Mouse (Mus musculus) cerebellum, adult (tissue): ENCODE measurements around the gene Ncapd3.

Source experiments
- ATAC-seq: cut with Nextera tagmentation; 2 replicates; pipeline ENCODE4 v1.9.2; 2017; ENCODE audit warnings: mild to moderate bottlenecking, moderate library complexity, mixed read lengths; ENCODE audit not compliant: insufficient number of reproducible peaks, low FRiP score, low TSS enrichment

Gene Ncapd3

DNA sequence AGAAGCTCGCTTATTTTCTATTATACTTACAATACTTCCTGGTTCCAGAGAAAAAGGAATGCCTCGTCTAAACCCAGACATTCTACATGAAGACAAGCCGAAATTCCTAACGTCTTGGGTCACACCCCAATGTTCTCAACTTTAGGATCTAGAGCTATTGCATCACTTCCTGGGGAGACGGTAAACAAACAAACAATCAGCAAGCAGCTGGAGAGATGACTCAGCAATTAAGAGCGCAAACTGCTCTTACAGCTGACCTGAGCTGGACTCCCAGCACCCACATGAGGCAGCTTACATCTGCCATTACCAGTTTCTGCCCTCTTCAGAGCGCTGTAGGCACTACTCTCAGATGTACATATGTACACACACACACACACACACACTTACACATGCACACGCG lies 91.3 kb downstream of the Ncapd3 start:
- no peak for ATAC-seq

GRCm38 (mm10) chr9:27122076-27122475 lies 92.1 kb downstream of the Ncapd3 start:
- no peak for ATAC-seq

DNA sequence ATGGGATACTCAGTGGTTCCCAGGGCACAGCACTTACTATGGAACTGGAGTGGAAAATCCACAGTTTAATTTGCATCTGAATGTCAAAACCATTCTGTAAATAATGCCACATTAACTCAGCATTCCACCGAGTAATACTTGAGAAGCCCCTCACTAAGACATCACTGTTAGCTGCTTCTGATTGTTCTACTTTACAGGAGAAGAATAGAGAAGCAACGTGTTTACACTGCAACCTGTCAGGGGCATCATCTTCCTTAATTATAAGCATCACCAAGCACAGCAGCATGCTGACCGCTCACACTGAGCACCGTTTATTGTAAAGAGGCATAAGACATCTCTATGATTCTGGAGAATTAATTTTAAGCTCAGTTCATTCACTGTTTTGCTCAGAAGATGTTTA lies 93.0 kb downstream of the Ncapd3 start:
- no peak for ATAC-seq

DNA sequence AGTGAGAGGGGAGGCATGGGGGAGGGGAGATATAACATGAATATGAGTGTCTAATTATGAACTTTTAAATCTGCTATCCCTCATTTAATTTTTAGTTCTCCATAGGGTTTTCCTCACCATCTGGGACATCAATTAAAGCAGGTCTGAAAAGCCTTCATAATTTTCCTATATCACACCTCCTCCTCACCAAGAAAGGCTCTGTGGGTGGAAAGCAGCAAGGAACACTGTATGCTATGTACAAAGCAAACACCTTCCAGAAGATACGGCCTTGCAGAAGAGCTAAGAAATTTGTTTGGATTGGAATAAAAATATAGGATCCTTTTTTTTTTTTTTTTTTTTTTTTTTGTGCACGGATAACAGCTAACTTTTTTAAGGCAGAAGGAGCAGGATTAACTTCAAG lies 94.0 kb downstream of the Ncapd3 start:
- ATAC-seq: no peak

DNA sequence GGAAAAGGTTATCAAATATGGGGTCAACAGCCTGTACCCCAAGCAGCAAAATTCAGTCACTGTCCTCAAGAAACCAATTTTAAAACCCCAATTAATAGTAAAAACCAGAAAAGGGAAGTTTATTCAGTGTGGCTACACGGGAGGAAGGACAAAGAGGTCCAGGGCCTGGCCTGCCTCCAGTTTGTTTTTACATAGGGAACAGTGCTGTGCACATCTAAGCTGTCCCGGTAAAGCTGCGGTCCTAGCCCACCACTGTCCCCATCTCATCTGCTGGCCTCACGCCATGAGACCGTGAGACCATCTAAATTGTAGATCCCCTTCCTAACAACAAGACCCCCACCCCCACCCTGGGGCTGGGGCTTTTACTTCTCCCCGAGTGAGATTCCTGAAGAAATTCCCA lies 95.5 kb downstream of the Ncapd3 start:
- no peak for ATAC-seq

GRCm38 (mm10) chr9:27126543-27126942 lies 96.6 kb downstream of the Ncapd3 start:
- ATAC-seq: no peak

DNA sequence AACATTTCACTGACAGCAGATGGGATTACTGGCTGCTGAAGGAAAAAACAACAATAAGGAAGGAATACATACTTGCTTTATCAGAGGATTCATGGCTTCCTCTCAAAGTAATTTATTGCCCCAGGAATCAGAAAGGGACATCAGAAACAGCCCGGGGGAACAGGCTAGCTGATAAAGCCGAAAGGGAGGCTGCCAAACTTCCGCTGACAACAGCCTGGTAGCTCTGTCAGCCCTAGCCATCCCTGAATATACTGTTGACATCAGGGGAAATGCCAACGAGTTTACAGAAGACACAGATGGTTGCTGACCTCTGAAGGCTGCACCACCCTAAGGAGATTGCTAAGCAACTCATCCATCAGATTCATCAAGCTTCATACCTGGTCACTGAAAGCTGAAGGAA lies 98.7 kb downstream of the Ncapd3 start:
- no peak for ATAC-seq

DNA sequence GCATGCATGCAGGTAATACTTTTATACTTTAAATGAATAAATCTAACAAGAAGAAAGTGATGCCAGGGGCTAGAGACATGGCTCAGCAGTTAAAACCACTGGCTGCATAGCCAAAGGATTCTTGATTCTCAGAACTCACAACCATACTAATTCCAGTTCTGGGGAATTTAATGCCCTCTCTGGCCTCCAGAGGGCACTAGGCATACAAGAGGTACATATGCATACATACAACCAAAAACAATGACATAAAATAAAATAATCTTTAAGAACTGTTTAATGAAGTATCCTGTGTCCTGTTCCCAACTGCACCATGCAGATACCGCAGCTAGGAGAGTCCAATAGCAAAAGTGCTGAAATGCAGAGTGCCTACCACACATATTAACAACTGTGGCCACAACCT lies 104.4 kb downstream of the Ncapd3 start:
- ATAC-seq: no peak

GRCm38 (mm10) chr9:27135372-27135771 lies 105.4 kb downstream of the Ncapd3 start:
- ATAC-seq: no peak

DNA sequence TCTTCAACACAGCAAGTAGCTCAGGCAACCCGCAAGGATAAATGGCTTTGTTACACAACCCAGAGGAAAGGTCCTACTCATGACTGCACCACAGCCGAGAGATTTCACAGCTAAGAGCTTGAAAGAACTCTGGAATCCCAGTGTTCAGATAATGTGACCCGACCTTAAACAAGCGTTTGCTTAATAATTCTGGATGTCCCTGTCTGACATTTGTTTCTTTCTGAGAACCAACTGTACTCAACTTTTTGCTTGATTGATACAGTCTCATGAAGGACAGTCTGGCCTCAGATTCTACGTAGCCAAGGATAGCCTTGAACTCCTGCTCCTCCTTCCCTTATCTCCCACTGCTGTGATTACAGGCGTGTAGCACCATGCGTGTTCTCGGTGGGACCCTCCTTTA lies 106.7 kb downstream of the Ncapd3 start:
- ATAC-seq: no peak

- ATAC-seq: no peak
These were observed 110.6 kb downstream of the Ncapd3 start for GRCm38 (mm10) chr9:27140432-27141065.

DNA sequence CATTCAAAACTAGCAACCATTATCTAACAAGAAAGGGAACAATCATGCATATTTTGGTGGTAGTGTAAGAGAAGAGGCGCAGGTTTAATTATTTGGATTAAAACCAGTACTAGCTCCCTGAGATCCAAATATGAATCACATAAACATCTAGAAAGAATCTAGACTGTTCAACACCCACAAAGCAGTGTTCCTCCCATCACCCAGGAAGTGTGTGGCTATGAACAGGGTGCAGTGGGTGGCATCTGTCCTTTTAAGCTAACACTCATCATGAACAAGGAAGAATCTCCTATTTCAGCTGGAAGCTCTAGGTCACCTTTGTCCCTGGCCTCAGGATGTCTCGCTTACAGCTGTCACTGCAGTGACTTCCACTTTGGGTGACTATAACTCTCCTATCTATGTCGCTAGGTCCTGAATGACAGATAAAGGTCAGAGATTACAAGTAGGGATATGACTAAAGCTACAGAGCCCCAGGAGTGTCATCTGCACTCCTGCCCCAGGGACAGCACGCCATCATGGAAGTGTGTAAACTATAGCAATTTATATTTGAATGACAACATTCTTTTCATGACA lies 114.4 kb downstream of the Ncapd3 start:
- ATAC-seq: no peak
